Mouse (Mus musculus) kidney, adult 2 months (tissue): ENCODE measurements at regions not wholly inside any gene's neighbourhood (a gene's known extent, or its start where the extent isn't known, plus 50 kb on each side); places are given as distances from the start of the nearest gene placed in this dataset.

Experiments used
- CTCF ChIP-seq: fragments of 200-500 bp; conservative IDR thresholded peaks from 2 replicates; pipeline ENCODE4 v1.5.1; 2011; ENCODE audit warnings: low read depth, mild to moderate bottlenecking, control low read depth, low read length, moderate library complexity, mixed read lengths; ENCODE audit not compliant: insufficient read depth, insufficient read length
- POLR2A ChIP-seq: fragments of 200-500 bp; IDR thresholded peaks from one replicate; pipeline ENCODE4 v1.6.1; 2011; ENCODE audit warnings: low read depth, low read length, control low read depth

DNA sequence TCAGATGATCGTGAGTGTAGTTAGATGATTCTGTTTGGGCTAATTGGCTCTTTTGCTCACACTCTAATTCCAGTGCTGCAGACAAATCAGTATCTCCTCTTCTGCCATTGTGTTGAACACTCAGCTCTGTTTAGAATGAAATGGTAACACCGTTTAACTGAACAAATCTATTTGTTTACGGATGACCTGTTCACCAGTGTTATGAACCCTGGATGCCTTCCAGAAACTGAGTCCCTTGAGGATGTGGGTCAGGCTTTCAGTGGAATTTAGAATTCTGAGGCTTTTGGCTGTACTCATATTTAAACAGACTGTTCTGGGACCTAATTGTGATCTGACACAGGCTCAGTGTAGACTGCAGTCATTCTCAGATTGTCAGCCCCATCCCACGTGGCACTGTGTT is 723.5 kb downstream of the Tmem114 start:
- no peak for TF ChIP-seq POLR2A
- TF ChIP-seq CTCF: no peak
